ENCODE assay signal across 9 mouse cellular contexts in the genomic region with DNA sequence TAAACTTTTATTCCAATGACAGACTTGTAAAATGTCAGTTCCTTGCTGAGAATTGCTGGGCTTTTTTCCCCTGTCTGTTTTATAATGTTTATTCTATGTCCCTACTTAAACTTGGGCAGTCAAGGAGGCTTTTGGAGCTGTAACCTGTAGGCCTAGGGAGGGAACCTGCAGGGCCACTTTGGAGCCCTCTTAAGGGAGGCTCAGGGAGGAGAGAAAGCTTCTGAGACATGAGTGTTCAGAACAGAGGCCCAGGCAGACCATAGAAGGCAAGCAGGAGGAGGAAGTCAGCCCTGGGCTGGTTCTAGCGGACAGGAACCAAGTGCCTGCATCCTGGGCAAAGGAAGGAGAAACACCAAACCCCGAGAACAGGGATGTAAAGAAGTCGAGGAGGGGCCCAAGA. TPM values are rescaled to one million over a fixed set of nuclear protein-coding genes. Genes with fewer than 3 reads are reported as not detected.
A peak's percentile ranks its signal among the peaks of the same experiment; 100 is the strongest.
DNase-seq lines count a peak whose midpoint lies in the region; ATAC-seq lines count a peak whose summit lies in the region.
"Had no signal": no experiment of that assay in that cellular context is flagged by ENCODE, and none has a peak within 500 bp of the region (broad histone marks: within the 10 kb centered on the region; RNA-seq: fewer than 3 reads in every experiment).

No protein-coding gene starts in this region.

- peaks cover 19% of the 10 kb centered on the region for H3K4me1 ChIP-seq in hindbrain, embryonic 15.5 days (replicated peaks)
- H3K4me1 ChIP-seq in hindbrain, embryonic 12.5 days: peaks cover 23% of the 10 kb centered on the region
- peaks cover 13% of the 10 kb centered on the region for H3K4me1 ChIP-seq in forebrain, embryonic 16.5 days (replicated peaks; ENCODE audit: control insufficient read depth, insufficient read depth, low read length)

- H3K9ac ChIP-seq in hindbrain, embryonic 15.5 days: no peak overlapping the region
- no peak overlapping the region for H3K9ac ChIP-seq in hindbrain, embryonic 12.5 days
- no peak overlapping the region for H3K9ac ChIP-seq in forebrain, embryonic 16.5 days (replicated peaks; ENCODE audit: low read depth, low read length)

- H3K27me3 ChIP-seq in hindbrain, embryonic 15.5 days: peaks cover 6% of the 10 kb centered on the region; the same call in 1 of the 2 replicates
- H3K27me3 ChIP-seq in hindbrain, embryonic 12.5 days: peaks cover 25% of the 10 kb centered on the region
- 0 out of 2 replicates have a peak, but pooled peaks cover 4% of the 10 kb centered on the region for H3K27me3 ChIP-seq in forebrain, embryonic 16.5 days (replicated peaks; ENCODE audit: control insufficient read depth, insufficient read depth, low read length)
- H3K27me3 ChIP-seq: Patski had no signal

- no peak overlapping the region for H3K4me3 ChIP-seq in hindbrain, embryonic 15.5 days
- no peak overlapping the region for H3K4me3 ChIP-seq in hindbrain, embryonic 12.5 days
- no peak overlapping the region for H3K4me3 ChIP-seq in forebrain, embryonic 16.5 days (replicated peaks; ENCODE audit: low read length)

- WGBS in hindbrain, embryonic 15.5 days: 86% methylated on average over 3 of the region's 3 CpGs
- 70% methylated on average over 3 of the region's 3 CpGs for WGBS in hindbrain, embryonic 12.5 days
- 85% methylated on average over 3 of the region's 3 CpGs for WGBS in forebrain, embryonic 16.5 days

- H3K4me2 ChIP-seq in hindbrain, embryonic 15.5 days: peak overlapping the region; percentile 92; the same call in 1 of the 2 replicates
- no peak overlapping the region; the same call in 1 of the 2 replicates for H3K4me2 ChIP-seq in hindbrain, embryonic 12.5 days (replicated peaks)
- H3K4me2 ChIP-seq in forebrain, embryonic 16.5 days (ENCODE audit: low read length): no peak overlapping the region

- H3K36me3 ChIP-seq in hindbrain, embryonic 15.5 days: no peaks in the 10 kb centered on the region
- H3K36me3 ChIP-seq in hindbrain, embryonic 12.5 days: no peaks in the 10 kb centered on the region
- no peaks in the 10 kb centered on the region for H3K36me3 ChIP-seq in forebrain, embryonic 16.5 days (ENCODE audit: control insufficient read depth, insufficient read depth)

- peak; percentile 51 for DNase-seq in CD4-positive helper T cell, adult 2 months (ENCODE audit: low read depth, low spot score)
- DNase-seq in induced T-regulatory cell, adult 2 months (ENCODE audit: low read depth): peak; percentile 69
- DNase-seq in lung, postnatal 14 days: peak; percentile 68
- DNase-seq in embryo, embryonic 10 days (ENCODE audit: low spot score): no peak

- H3K9me3 ChIP-seq in hindbrain, embryonic 15.5 days: no peaks in the 10 kb centered on the region
- no peaks in the 10 kb centered on the region for H3K9me3 ChIP-seq in hindbrain, embryonic 12.5 days (replicated peaks)
- no peaks in the 10 kb centered on the region for H3K9me3 ChIP-seq in forebrain, embryonic 16.5 days (ENCODE audit: control insufficient read depth, low read length)

- no peak for ATAC-seq in hindbrain, embryonic 15.5 days (ENCODE audit: low FRiP score, low read depth)
- no peak for ATAC-seq in hindbrain, embryonic 12.5 days (ENCODE audit: low FRiP score)
- no peak for ATAC-seq in erythroblast, adult 5-6 weeks (replicated peaks; ENCODE audit: low FRiP score, poor library complexity, severe bottlenecking)
- no peak for ATAC-seq in forebrain, embryonic 16.5 days
- ATAC-seq: Patski had no signal

- no peak overlapping the region for H3K27ac ChIP-seq in hindbrain, embryonic 15.5 days (replicated peaks)
- no peak overlapping the region for H3K27ac ChIP-seq in hindbrain, embryonic 12.5 days
- no peak overlapping the region for H3K27ac ChIP-seq in forebrain, embryonic 16.5 days (ENCODE audit: low read length)

RNA-seq across cellular contexts. Expression of a gene that starts 56.3 kb away (rescaled TPM):
- polyA plus RNA-seq in hindbrain, embryonic 15.5 days (2015; fragmentation: Nextera tagmentation; extraction: Ambion mirVana): 39.0 and 41.5 TPM in 2 replicates
- 26.0 and 32.0 TPM in 2 replicates for polyA plus RNA-seq in hindbrain, embryonic 12.5 days (2016; fragmentation: Nextera tagmentation; extraction: Ambion mirVana)
- 16.9 and 26.1 TPM in 2 replicates for total RNA-seq in erythroblast, adult 5-6 weeks (2015; ENCODE audit: low replicate concordance)
- total RNA-seq in erythroblast, adult 5-6 weeks (2017; ENCODE audit: low replicate concordance): 28.5 and 33.3 TPM in 2 replicates
- 45.3 and 48.5 TPM in 2 replicates for polyA plus RNA-seq in forebrain, embryonic 16.5 days (2015; fragmentation: Nextera tagmentation; extraction: Ambion mirVana)
